Mouse (Mus musculus) CD4-positive, CD25-positive, alpha-beta regulatory T cell, adult 2 months (primary cell): ENCODE results near the gene 1700014D04Rik.

ENCODE experiments used
- DNase-seq: peaks from one replicate; pipeline ENCODE4 v3.0.0-alpha.2; 2012; ENCODE audit warnings: low read depth, low spot score

Gene 1700014D04Rik

GRCm38 (mm10) chr13:59746711-59747110 lies at the start of gene 1700014D04Rik:
Gene 1700014D04Rik, minus strand, starts transcription at chr13:59746752.
- DNase-seq = no peak

- DNase-seq = no peak
Measured at GRCm38 (mm10) chr13:59795807-59796465, 49.4 kb upstream of the 1700014D04Rik start.

GRCm38 (mm10) chr13:59794786-59795185 lies 48.2 kb upstream of the 1700014D04Rik start:
- no peak for DNase-seq

- DNase-seq = no peak
Measured at GRCm38 (mm10) chr13:59782145-59782544, 35.6 kb upstream of the 1700014D04Rik start, which contains the start of gene Gm49354. Gene Gm49354, minus strand, starts transcription at chr13:59782245.

- DNase-seq = peak; percentile 48
Measured at GRCm38 (mm10) chr13:59779744-59780264, 33.3 kb upstream of the 1700014D04Rik start.

GRCm38 (mm10) chr13:59779213-59779612 lies 32.7 kb upstream of the 1700014D04Rik start:
- peak; percentile 53 for DNase-seq

- no peak for DNase-seq
Measured at GRCm38 (mm10) chr13:59775168-59775567, 28.6 kb upstream of the 1700014D04Rik start.

GRCm38 (mm10) chr13:59771257-59771656 lies 24.7 kb upstream of the 1700014D04Rik start:
- DNase-seq = peak; percentile 61

DNA sequence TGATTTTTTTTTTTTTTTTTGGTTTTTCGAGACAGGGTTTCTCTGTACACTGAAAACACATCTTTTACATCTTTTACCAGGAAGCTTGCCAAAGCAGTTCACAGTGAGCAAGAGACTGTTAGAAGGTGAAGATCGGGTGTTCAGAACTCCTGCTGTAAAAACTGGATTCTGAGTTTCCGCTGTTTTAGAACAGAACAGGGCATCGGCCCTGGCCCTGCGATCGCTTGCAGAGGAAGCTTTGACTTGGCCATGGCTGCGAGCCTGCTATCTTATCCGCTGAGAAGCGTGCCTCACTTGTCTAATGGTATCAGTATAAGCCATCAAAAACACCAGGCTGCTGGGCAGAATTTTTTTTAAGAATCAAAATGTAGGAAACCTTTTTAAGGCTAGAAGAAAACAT lies 24.3 kb upstream of the 1700014D04Rik start:
- DNase-seq = peak; percentile 49

- DNase-seq = peak; percentile 91
Measured at GRCm38 (mm10) chr13:59770164-59770562, 23.6 kb upstream of the 1700014D04Rik start.

GRCm38 (mm10) chr13:59769296-59770163 lies 23.0 kb upstream of the 1700014D04Rik start, which contains the start of gene Isca1:
Gene Isca1, minus strand, starts transcription at chr13:59769810.
- DNase-seq = peak; percentile 99

- DNase-seq = peak; percentile 11
Measured at GRCm38 (mm10) chr13:59768531-59768930, 22.0 kb upstream of the 1700014D04Rik start.

GRCm38 (mm10) chr13:59766786-59767515 lies 20.4 kb upstream of the 1700014D04Rik start:
- no peak for DNase-seq

- DNase-seq = no peak
Measured at GRCm38 (mm10) chr13:59762791-59763190, 16.2 kb upstream of the 1700014D04Rik start.

- no peak for DNase-seq
Measured at GRCm38 (mm10) chr13:59756906-59757305, 10.4 kb upstream of the 1700014D04Rik start.

- DNase-seq = no peak
Measured at GRCm38 (mm10) chr13:59750310-59750709, 3.8 kb upstream of the 1700014D04Rik start.

DNA sequence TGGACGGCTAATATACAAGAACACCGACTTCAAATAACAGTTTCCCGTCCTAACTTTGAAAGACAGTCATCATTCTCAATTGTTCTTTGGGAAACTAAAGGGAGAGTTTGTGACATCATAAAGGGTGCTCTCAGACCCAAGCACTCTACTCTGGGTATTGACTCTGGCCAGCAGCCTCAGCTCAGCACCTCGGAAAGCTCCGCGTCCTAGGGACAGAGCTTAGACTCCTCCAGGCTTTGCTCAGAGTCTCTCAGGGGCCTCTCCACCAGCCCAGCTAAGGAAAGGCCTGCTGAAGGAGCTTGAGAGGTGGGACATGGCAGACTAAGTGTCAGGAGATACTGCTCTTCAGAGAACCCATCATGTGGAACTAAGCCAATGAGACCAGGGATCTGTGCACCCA lies 388 bp downstream of the 1700014D04Rik start:
- no peak for DNase-seq

- no peak for DNase-seq
Measured at GRCm38 (mm10) chr13:59745462-59745861, 1.1 kb downstream of the 1700014D04Rik start.

- DNase-seq = peak; percentile 42
Measured at GRCm38 (mm10) chr13:59741697-59742096, 4.9 kb downstream of the 1700014D04Rik start.

GRCm38 (mm10) chr13:59741096-59741495 lies 5.5 kb downstream of the 1700014D04Rik start:
- DNase-seq = no peak

GRCm38 (mm10) chr13:59739397-59739796 lies 7.2 kb downstream of the 1700014D04Rik start:
- no peak for DNase-seq

GRCm38 (mm10) chr13:59738455-59738854 lies 8.1 kb downstream of the 1700014D04Rik start:
- DNase-seq = no peak
